Mouse (Mus musculus): Measurements from ENCODE around the gene Nme7.

DNA sequence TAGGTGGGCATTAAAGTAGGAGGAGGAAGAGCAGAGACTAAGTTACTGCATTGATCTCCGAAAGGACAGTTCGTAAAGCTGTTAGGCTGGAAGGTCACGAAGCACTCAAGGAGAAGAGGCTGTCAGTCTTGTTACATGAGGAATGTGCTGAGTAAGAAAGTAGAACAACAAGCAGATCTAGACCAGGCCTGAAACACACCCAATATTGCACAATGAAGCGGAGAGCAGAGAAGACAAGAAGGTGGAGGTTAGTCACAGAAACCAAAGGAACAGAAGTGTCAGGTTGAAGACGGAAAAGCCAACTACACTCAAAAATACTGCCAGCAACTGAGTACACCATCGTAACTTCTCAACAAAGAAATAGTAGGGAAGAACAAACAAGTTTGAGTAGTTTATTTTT lies 9.8 kb upstream of the Nme7 start:
- TF ChIP-seq POLR2A (IDR thresholded peaks at IDR 0.05; ENCODE audit: insufficient read depth, low read depth, low read length) (no peak), CTCF (IDR thresholded peaks at IDR 0.05; ENCODE audit: insufficient read depth, low read depth, low read length) (no peak)
